Mouse (Mus musculus): ENCODE measurements around the gene Tec. TPM values are rescaled to one million over a fixed set of nuclear protein-coding genes. Genes with fewer than 3 reads are reported as not detected.

The Tec gene
- polyA plus RNA-seq, 1 experiment from 2014 or later = 19.0 TPM

- Histone ChIP-seq H3K36me3 (no peaks in the 10 kb centered on the region), H3K27me3 (no peaks in the 10 kb centered on the region), H3K4me1 (replicated peaks) (peaks cover 36% of the 10 kb centered on the region), H3K9ac (no peak overlapping the region), H3K4me3 (no peak overlapping the region), H3K4me2 (peak overlapping the region; percentile 38; the same call in 1 of the 2 replicates), H3K9me3 (replicated peaks) (no peaks in the 10 kb centered on the region), H3K27ac (peak overlapping the region; percentile 86)
- 49% methylated on average over 18 of the region's 18 CpGs for WGBS
- peak; percentile 84 for ATAC-seq (replicated peaks; ENCODE audit: insufficient number of reproducible peaks, insufficient read depth, low FRiP score, low read depth)
These were observed 36.9 kb upstream of the Tec start for GRCm38 (mm10) chr5:72904903-72905790.

- no peaks in the 10 kb centered on the region for H3K9me3 ChIP-seq (replicated peaks)
- H3K4me2 ChIP-seq = no peak overlapping the region
- H3K4me3 ChIP-seq = no peak overlapping the region
- WGBS = 63% methylated on average over 3 of the region's 3 CpGs
- no peak for ATAC-seq (replicated peaks; ENCODE audit: insufficient number of reproducible peaks, insufficient read depth, low FRiP score, low read depth)
- peak overlapping the region; percentile 69 for H3K27ac ChIP-seq
- H3K9ac ChIP-seq = no peak overlapping the region
- H3K4me1 ChIP-seq (replicated peaks) = peaks cover 27% of the 10 kb centered on the region
- H3K27me3 ChIP-seq = no peaks in the 10 kb centered on the region
- H3K36me3 ChIP-seq = no peaks in the 10 kb centered on the region
These were observed 34.7 kb upstream of the Tec start for GRCm38 (mm10) chr5:72902876-72903516.

GRCm38 (mm10) chr5:72902312-72902711, 34.0 kb upstream of the Tec start:
- Histone ChIP-seq H3K4me3 (no peak overlapping the region), H3K4me2 (no peak overlapping the region), H3K4me1 (replicated peaks) (peaks cover 30% of the 10 kb centered on the region), H3K27me3 (no peaks in the 10 kb centered on the region), H3K9me3 (replicated peaks) (no peaks in the 10 kb centered on the region), H3K9ac (no peak overlapping the region), H3K36me3 (no peaks in the 10 kb centered on the region), H3K27ac (peak overlapping the region; percentile 69)
- ATAC-seq (replicated peaks; ENCODE audit: insufficient number of reproducible peaks, insufficient read depth, low FRiP score, low read depth) = no peak
- WGBS = 83% methylated on average over 3 of the region's 3 CpGs

GRCm38 (mm10) chr5:72901866-72902265, 33.6 kb upstream of the Tec start:
- ATAC-seq (replicated peaks; ENCODE audit: insufficient number of reproducible peaks, insufficient read depth, low FRiP score, low read depth) = no peak
- 80% methylated on average over 4 of the region's 4 CpGs for WGBS
- no peak overlapping the region for H3K27ac ChIP-seq

GRCm38 (mm10) chr5:72899255-72899654, 31.0 kb upstream of the Tec start:
- 63% methylated on average over 8 of the region's 8 CpGs for WGBS
- Histone ChIP-seq H3K27ac (no peak overlapping the region), H3K27me3 (no peaks in the 10 kb centered on the region), H3K4me1 (replicated peaks) (peaks cover 44% of the 10 kb centered on the region), H3K4me3 (no peak overlapping the region), H3K36me3 (no peaks in the 10 kb centered on the region), H3K4me2 (no peak overlapping the region), H3K9me3 (replicated peaks) (no peaks in the 10 kb centered on the region), H3K9ac (no peak overlapping the region)
- ATAC-seq (replicated peaks; ENCODE audit: insufficient number of reproducible peaks, insufficient read depth, low FRiP score, low read depth) = no peak

More at GRCm38 (mm10) chr5:72901866-72902265, 33.6 kb upstream of the Tec start:
- H3K4me2 ChIP-seq = no peak overlapping the region
- no peak overlapping the region for H3K4me3 ChIP-seq
- H3K9me3 ChIP-seq (replicated peaks) = no peaks in the 10 kb centered on the region
- no peak overlapping the region for H3K9ac ChIP-seq
- H3K27me3 ChIP-seq = no peaks in the 10 kb centered on the region
- no peaks in the 10 kb centered on the region for H3K36me3 ChIP-seq
- peaks cover 35% of the 10 kb centered on the region for H3K4me1 ChIP-seq (replicated peaks)

GRCm38 (mm10) chr5:72897998-72898397, 29.7 kb upstream of the Tec start:
- peaks cover 37% of the 10 kb centered on the region for H3K4me1 ChIP-seq (replicated peaks)
- 42% methylated on average over 6 of the region's 6 CpGs for WGBS
- no peak for ATAC-seq (replicated peaks; ENCODE audit: insufficient number of reproducible peaks, insufficient read depth, low FRiP score, low read depth)

GRCm38 (mm10) chr5:72896478-72897279, 28.4 kb upstream of the Tec start:
- Histone ChIP-seq H3K4me3 (no peak overlapping the region), H3K4me1 (replicated peaks) (peaks cover 29% of the 10 kb centered on the region), H3K27me3 (no peaks in the 10 kb centered on the region), H3K36me3 (no peaks in the 10 kb centered on the region), H3K9me3 (replicated peaks) (no peaks in the 10 kb centered on the region), H3K27ac (peak overlapping the region; percentile 82), H3K4me2 (peak overlapping the region; percentile 9), H3K9ac (no peak overlapping the region)
- peak; percentile 79 for ATAC-seq (replicated peaks; ENCODE audit: insufficient number of reproducible peaks, insufficient read depth, low FRiP score, low read depth)
- 22% methylated on average over 18 of the region's 18 CpGs for WGBS

More at GRCm38 (mm10) chr5:72897998-72898397, 29.7 kb upstream of the Tec start:
- Histone ChIP-seq H3K9me3 (replicated peaks) (no peaks in the 10 kb centered on the region), H3K27me3 (no peaks in the 10 kb centered on the region), H3K4me3 (no peak overlapping the region), H3K36me3 (no peaks in the 10 kb centered on the region), H3K27ac (peak overlapping the region; percentile 82), H3K9ac (no peak overlapping the region), H3K4me2 (no peak overlapping the region)

GRCm38 (mm10) chr5:72895261-72895660, 27.0 kb upstream of the Tec start:
- Histone ChIP-seq H3K9me3 (replicated peaks) (no peaks in the 10 kb centered on the region), H3K4me1 (replicated peaks) (peaks cover 30% of the 10 kb centered on the region), H3K4me3 (no peak overlapping the region), H3K27ac (peak overlapping the region; percentile 82), H3K27me3 (no peaks in the 10 kb centered on the region), H3K4me2 (no peak overlapping the region), H3K9ac (no peak overlapping the region), H3K36me3 (no peaks in the 10 kb centered on the region)
- no peak for ATAC-seq (replicated peaks; ENCODE audit: insufficient number of reproducible peaks, insufficient read depth, low FRiP score, low read depth)
- WGBS = 82% methylated on average over 11 of the region's 11 CpGs

GRCm38 (mm10) chr5:72893987-72894386, 25.7 kb upstream of the Tec start:
- Histone ChIP-seq H3K27me3 (no peaks in the 10 kb centered on the region), H3K9me3 (replicated peaks) (no peaks in the 10 kb centered on the region), H3K4me2 (no peak overlapping the region), H3K36me3 (no peaks in the 10 kb centered on the region), H3K9ac (no peak overlapping the region), H3K27ac (no peak overlapping the region), H3K4me3 (no peak overlapping the region), H3K4me1 (replicated peaks) (peaks cover 30% of the 10 kb centered on the region)
- 61% methylated on average over 5 of the region's 5 CpGs for WGBS
- no peak for ATAC-seq (replicated peaks; ENCODE audit: insufficient number of reproducible peaks, insufficient read depth, low FRiP score, low read depth)

GRCm38 (mm10) chr5:72891534-72891933, 23.3 kb upstream of the Tec start:
- Histone ChIP-seq H3K9me3 (replicated peaks) (no peaks in the 10 kb centered on the region), H3K4me3 (no peak overlapping the region), H3K9ac (no peak overlapping the region), H3K4me2 (peak overlapping the region; percentile 29; the same call in 1 of the 2 replicates), H3K4me1 (replicated peaks) (peaks cover 21% of the 10 kb centered on the region), H3K27me3 (no peaks in the 10 kb centered on the region), H3K27ac (no peak overlapping the region), H3K36me3 (no peaks in the 10 kb centered on the region)
- 2% methylated on average over 12 of the region's 12 CpGs for WGBS
- ATAC-seq (replicated peaks; ENCODE audit: insufficient number of reproducible peaks, insufficient read depth, low FRiP score, low read depth) = peak; percentile 56

- no peak for ATAC-seq (replicated peaks; ENCODE audit: insufficient number of reproducible peaks, insufficient read depth, low FRiP score, low read depth)
- H3K4me3 ChIP-seq = no peak overlapping the region
- 0 out of 2 replicates have a peak, but pooled peaks cover 8% of the 10 kb centered on the region for H3K4me1 ChIP-seq (replicated peaks)
- WGBS = 87% methylated on average over 7 of the region's 7 CpGs
- H3K9me3 ChIP-seq (replicated peaks) = no peaks in the 10 kb centered on the region
- no peak overlapping the region for H3K27ac ChIP-seq
- no peaks in the 10 kb centered on the region for H3K27me3 ChIP-seq
- no peaks in the 10 kb centered on the region for H3K36me3 ChIP-seq
- no peak overlapping the region for H3K4me2 ChIP-seq
- no peak overlapping the region for H3K9ac ChIP-seq
These were observed 20.0 kb upstream of the Tec start for GRCm38 (mm10) chr5:72888260-72888659.

Data from heart, embryonic 15.5 days (tissue).